In genomic region chr5:31312806-31313205, GRCm38 (mm10) we compare ENCODE assay signal across 26 mouse cellular contexts. TPM values are rescaled to one million over a fixed set of nuclear protein-coding genes. Genes with fewer than 3 reads are reported as not detected.
DNase-seq lines count a peak whose midpoint lies in the region; ATAC-seq and TF ChIP-seq lines count a peak whose summit lies in the region.
"Had no signal": no experiment of that assay in that cellular context is flagged by ENCODE, and none has a peak within 500 bp of the region (broad histone marks: within the 10 kb centered on the region; RNA-seq: fewer than 3 reads in every experiment).

No protein-coding gene starts in this region.

- H3K4me1 ChIP-seq in forebrain, embryonic 13.5 days, result no peaks in the 10 kb centered on the region
- H3K4me1 ChIP-seq in kidney, embryonic 16.5 days (ENCODE audit: insufficient read depth, low read length), result no peaks in the 10 kb centered on the region
- no peaks in the 10 kb centered on the region for H3K4me1 ChIP-seq in stomach, postnatal 0 days (replicated peaks; ENCODE audit: control insufficient read depth, insufficient read depth)
- H3K4me1 ChIP-seq: embryonic facial prominence, embryonic 10.5 days; embryonic facial prominence, embryonic 12.5 days had no signal

- no peak for ATAC-seq in forebrain, embryonic 13.5 days
- no peak for ATAC-seq in kidney, embryonic 16.5 days (ENCODE audit: low FRiP score, low TSS enrichment)
- ATAC-seq in stomach, postnatal 0 days (ENCODE audit: low FRiP score, low TSS enrichment), result no peak
- ATAC-seq: activated CD4-positive, CD25-positive, alpha-beta regulatory T cell, adult 4 months; CD4-positive, CD25-positive, alpha-beta regulatory T cell, adult 4 months; forebrain, embryonic 14.5 days; forebrain, embryonic 16.5 days; Patski had no signal

- no peak overlapping the region for H3K9ac ChIP-seq in forebrain, embryonic 13.5 days
- H3K9ac ChIP-seq in kidney, embryonic 16.5 days (replicated peaks; ENCODE audit: low read length), result no peak overlapping the region
- no peak overlapping the region for H3K9ac ChIP-seq in stomach, postnatal 0 days (ENCODE audit: low read length)
- H3K9ac ChIP-seq: embryonic facial prominence, embryonic 12.5 days had no signal

- no peak overlapping the region for H3K27ac ChIP-seq in forebrain, embryonic 13.5 days
- H3K27ac ChIP-seq in kidney, embryonic 16.5 days (ENCODE audit: low read length), result no peak overlapping the region
- H3K27ac ChIP-seq in stomach, postnatal 0 days (replicated peaks), result no peak overlapping the region
- H3K27ac ChIP-seq: embryonic facial prominence, embryonic 10.5 days; embryonic facial prominence, embryonic 12.5 days had no signal

- no peak overlapping the region for H3K4me2 ChIP-seq in forebrain, embryonic 13.5 days
- H3K4me2 ChIP-seq in kidney, embryonic 16.5 days (replicated peaks; ENCODE audit: low read depth, low read length), result no peak overlapping the region
- no peak overlapping the region for H3K4me2 ChIP-seq in stomach, postnatal 0 days (replicated peaks; ENCODE audit: low read depth)
- H3K4me2 ChIP-seq: embryonic facial prominence, embryonic 12.5 days had no signal

- intact Hi-C loops in left cerebral cortex, postnatal 4 days (cut with DNase I), result no loop called here

- no peak for TF ChIP-seq EP300 in stomach, postnatal 0 days (optimal IDR thresholded peaks at IDR 0.05)

- no peak for TF ChIP-seq CTCF in stomach, postnatal 0 days (IDR thresholded peaks at IDR 0.05; ENCODE audit: low read depth)

- H3K9me3 ChIP-seq in forebrain, embryonic 13.5 days (replicated peaks), result no peaks in the 10 kb centered on the region
- no peaks in the 10 kb centered on the region for H3K9me3 ChIP-seq in kidney, embryonic 16.5 days (ENCODE audit: low read length)
- H3K9me3 ChIP-seq in stomach, postnatal 0 days (ENCODE audit: control insufficient read depth, low read length), result no peaks in the 10 kb centered on the region
- H3K9me3 ChIP-seq: embryonic facial prominence, embryonic 10.5 days; embryonic facial prominence, embryonic 12.5 days; G1E had no signal

- H3K36me3 ChIP-seq in forebrain, embryonic 13.5 days (ENCODE audit: poor library complexity, severe bottlenecking), result no peaks in the 10 kb centered on the region
- no peaks in the 10 kb centered on the region for H3K36me3 ChIP-seq in kidney, embryonic 16.5 days (ENCODE audit: insufficient read depth, low read length)
- no peaks in the 10 kb centered on the region for H3K36me3 ChIP-seq in stomach, postnatal 0 days (ENCODE audit: control insufficient read depth, insufficient read depth, low read length)
- H3K36me3 ChIP-seq: embryonic facial prominence, embryonic 10.5 days; embryonic facial prominence, embryonic 12.5 days; G1E had no signal

- no peak overlapping the region for H3K4me3 ChIP-seq in forebrain, embryonic 13.5 days
- H3K4me3 ChIP-seq in kidney, embryonic 16.5 days (ENCODE audit: low read length), result no peak overlapping the region
- no peak overlapping the region for H3K4me3 ChIP-seq in stomach, postnatal 0 days (ENCODE audit: low read depth, low read length)
- H3K4me3 ChIP-seq: embryonic facial prominence, embryonic 10.5 days; embryonic facial prominence, embryonic 12.5 days had no signal

- WGBS in forebrain, embryonic 13.5 days, result 90% methylated on average over 8 of the region's 8 CpGs
- WGBS in kidney, embryonic 16.5 days, result 84% methylated on average over 8 of the region's 8 CpGs
- WGBS in stomach, postnatal 0 days, result 87% methylated on average over 8 of the region's 8 CpGs

- DNase-seq in 416B (ENCODE audit: low read depth), result peak; percentile 13
- peak; percentile 36 for DNase-seq in thymus, postnatal 0 days (ENCODE audit: low spot score)
- DNase-seq in thymus, postnatal 14 days, result peak; percentile 57
- DNase-seq in thymus, postnatal 36 days, result peak; percentile 32 to 50
- no peak for DNase-seq in left cerebral cortex, postnatal 4 days
- DNase-seq in stomach, postnatal 0 days (ENCODE audit: low spot score), result no peak
- DNase-seq: adrenal gland, adult 8-10 months; adrenal gland, postnatal 14 days; adrenal gland, postnatal 36 days; B cell, adult 2 months; cerebellum, adult 11-12 months; cerebellum, adult 2 months; cerebellum, adult 9-10 months; cerebellum, postnatal 10 days; cerebellum, postnatal 25 days had no signal

- H3K27me3 ChIP-seq in forebrain, embryonic 13.5 days, result no peaks in the 10 kb centered on the region
- H3K27me3 ChIP-seq in kidney, embryonic 16.5 days (ENCODE audit: insufficient read depth, low read length), result no peaks in the 10 kb centered on the region
- no peaks in the 10 kb centered on the region for H3K27me3 ChIP-seq in stomach, postnatal 0 days (ENCODE audit: control insufficient read depth, insufficient read depth, low read length)
- H3K27me3 ChIP-seq: embryonic facial prominence, embryonic 12.5 days had no signal

RNA-seq across cellular contexts. Expression of gene Gckr, which starts 15.6 kb away (rescaled TPM):
- polyA plus RNA-seq in thymus, postnatal 0 days (2015; fragmentation: Nextera tagmentation; extraction: Ambion mirVana), result 0.04 and 0.06 TPM in 2 replicates
- total RNA-seq in left cerebral cortex, postnatal 4 days (2021), result under 1 TPM in 1 of 2 experiments, not detected in 1; 0.52 TPM
- polyA plus RNA-seq in forebrain, embryonic 13.5 days (2015; fragmentation: Nextera tagmentation; extraction: Ambion mirVana), result 0.12 and 0.16 TPM in 2 replicates
- 0.24 and 0.45 TPM in 2 replicates for polyA plus RNA-seq in kidney, embryonic 16.5 days (2015; fragmentation: Nextera tagmentation; extraction: Ambion mirVana)
- polyA plus RNA-seq in stomach, postnatal 0 days (2015; fragmentation: Nextera tagmentation; extraction: Ambion mirVana), result 0.08 and 0.29 TPM in 2 replicates
- total RNA-seq: CH12.LX had no signal
- polyA plus RNA-seq: activated CD4-positive, CD25-positive, alpha-beta regulatory T cell, adult 4 months; CD4-positive, CD25-positive, alpha-beta regulatory T cell, adult 4 months; forebrain, embryonic 14.5 days; G1E had no signal

RNA-seq across cellular contexts. Expression of gene Fndc4, which starts 16.9 kb away (rescaled TPM):
- polyA plus RNA-seq in thymus, postnatal 0 days (2015; fragmentation: Nextera tagmentation; extraction: Ambion mirVana), result 2.0 and 2.5 TPM in 2 replicates
- 100 to 1,000 TPM; 170 to 172 TPM for total RNA-seq in left cerebral cortex, postnatal 4 days (2021)
- 62.1 and 66.7 TPM in 2 replicates for polyA plus RNA-seq in forebrain, embryonic 13.5 days (2015; fragmentation: Nextera tagmentation; extraction: Ambion mirVana)
- 42.5 and 46.1 TPM in 2 replicates for polyA plus RNA-seq in kidney, embryonic 16.5 days (2015; fragmentation: Nextera tagmentation; extraction: Ambion mirVana)
- polyA plus RNA-seq in stomach, postnatal 0 days (2015; fragmentation: Nextera tagmentation; extraction: Ambion mirVana), result 12.8 and 13.7 TPM in 2 replicates
- polyA plus RNA-seq: activated CD4-positive, CD25-positive, alpha-beta regulatory T cell, adult 4 months; CD4-positive, CD25-positive, alpha-beta regulatory T cell, adult 4 months; G1E had no signal

RNA-seq across cellular contexts. Expression of gene Ift172, which starts 21.9 kb away (rescaled TPM):
- 10.6 and 12.9 TPM in 2 replicates for polyA plus RNA-seq in thymus, postnatal 0 days (2015; fragmentation: Nextera tagmentation; extraction: Ambion mirVana)
- total RNA-seq in left cerebral cortex, postnatal 4 days (2021), result 10 to 100 TPM; 65.9 to 69.3 TPM
- polyA plus RNA-seq in forebrain, embryonic 13.5 days (2015; fragmentation: Nextera tagmentation; extraction: Ambion mirVana), result 29.6 and 38.5 TPM in 2 replicates
- 39.7 and 40.6 TPM in 2 replicates for polyA plus RNA-seq in kidney, embryonic 16.5 days (2015; fragmentation: Nextera tagmentation; extraction: Ambion mirVana)
- polyA plus RNA-seq in stomach, postnatal 0 days (2015; fragmentation: Nextera tagmentation; extraction: Ambion mirVana), result 20.0 and 20.3 TPM in 2 replicates

Comparison
In these comparisons a context has a peak if more than half of its experiments do, and no peak if none do; other contexts are left out.
1. DNase-seq: peak in 416B (single experiment), thymus, postnatal 0 days (single experiment), thymus, postnatal 14 days (single experiment) and thymus, postnatal 36 days (2 of 2); none in left cerebral cortex, postnatal 4 days (single experiment) and stomach, postnatal 0 days (single experiment).